Mouse (Mus musculus): ENCODE measurements around the gene Plekhj1. TPM values are rescaled to one million over a fixed set of nuclear protein-coding genes. Genes with fewer than 3 reads are reported as not detected.

Plekhj1 gene
- total RNA-seq, 4 experiments from 2014 or later = 61.4 to 75.8 (median 70.7) TPM

DNA sequence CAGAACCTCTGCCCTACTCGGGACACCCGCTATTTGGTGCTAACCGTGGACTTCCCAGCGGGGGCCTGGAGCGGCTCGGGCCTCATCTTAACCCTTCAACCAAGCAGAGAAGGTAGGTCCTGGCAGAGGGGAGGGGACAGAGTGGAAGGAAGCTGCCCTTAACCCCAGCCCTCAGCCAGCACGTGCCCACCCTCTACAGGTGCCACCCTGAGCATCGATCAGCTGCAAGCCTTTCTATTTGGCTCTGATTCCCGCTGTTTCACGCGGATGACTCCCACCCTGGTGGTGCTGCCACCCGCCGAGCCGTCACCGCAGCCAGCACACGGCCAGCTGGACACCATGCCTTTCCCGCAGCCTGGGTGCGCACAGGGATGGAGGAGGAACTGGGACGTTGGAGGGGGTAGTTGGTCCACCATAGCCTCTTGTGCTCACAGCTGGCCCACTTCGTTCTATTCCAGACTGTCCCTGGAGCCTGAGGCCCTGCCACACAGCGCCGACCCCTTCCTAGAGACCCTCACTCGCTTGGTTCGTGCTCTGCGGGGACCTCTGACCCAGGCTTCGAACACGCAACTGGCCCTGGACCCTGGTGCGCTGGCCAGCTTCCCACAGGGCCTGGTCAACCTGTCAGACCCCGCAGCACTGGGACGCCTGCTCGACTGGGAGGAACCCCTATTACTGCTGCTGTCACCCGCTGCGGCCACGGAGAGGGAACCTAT, 8.1 kb upstream of the Plekhj1 start:
- DNase-seq (ENCODE audit: low spot score in 2 of 2) = no peak

DNA sequence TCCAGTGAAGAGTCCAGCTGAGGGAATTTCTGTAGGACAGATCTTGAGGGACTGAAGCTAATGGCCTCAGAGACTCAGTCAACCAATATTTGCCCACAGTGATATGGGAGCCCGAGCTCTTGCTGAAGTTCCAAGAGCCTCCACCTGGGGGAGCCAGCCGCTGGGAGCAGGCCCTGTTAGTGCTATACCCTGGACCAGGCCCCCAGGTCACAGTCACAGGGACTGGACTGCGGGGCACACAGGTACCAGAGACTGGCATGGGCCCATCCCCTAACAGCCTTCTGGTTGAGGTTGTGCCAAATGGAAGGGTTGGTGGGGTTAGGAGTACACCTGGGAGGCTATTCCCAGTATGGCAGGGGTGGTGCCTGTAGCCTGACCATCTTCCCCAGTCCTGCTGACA, 7.5 kb upstream of the Plekhj1 start:
- DNase-seq (ENCODE audit: low spot score in 2 of 2) = peak in 1 of 2 experiments; percentile 78

DNA sequence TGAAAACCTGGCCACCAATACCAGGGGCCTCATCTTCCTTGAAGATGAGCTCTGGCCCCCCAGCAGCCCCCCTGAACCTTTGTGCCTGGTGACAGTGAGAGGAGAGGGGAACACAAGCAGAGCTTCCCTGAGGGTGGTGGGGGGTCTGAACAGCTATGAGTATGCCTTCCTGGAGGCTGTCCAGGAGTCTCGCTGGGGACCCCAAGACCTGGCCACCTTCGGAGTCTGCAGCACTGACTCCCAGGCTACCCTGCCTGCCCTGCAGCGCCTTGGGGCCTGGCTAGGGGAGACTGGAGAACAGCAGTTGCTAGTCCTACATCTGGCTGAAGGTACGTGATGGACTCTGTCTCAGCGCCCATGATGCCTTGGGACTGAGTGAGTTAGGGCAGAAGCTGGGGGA, 6.9 kb upstream of the Plekhj1 start:
- DNase-seq (ENCODE audit: low spot score in 2 of 2) = no peak

DNA sequence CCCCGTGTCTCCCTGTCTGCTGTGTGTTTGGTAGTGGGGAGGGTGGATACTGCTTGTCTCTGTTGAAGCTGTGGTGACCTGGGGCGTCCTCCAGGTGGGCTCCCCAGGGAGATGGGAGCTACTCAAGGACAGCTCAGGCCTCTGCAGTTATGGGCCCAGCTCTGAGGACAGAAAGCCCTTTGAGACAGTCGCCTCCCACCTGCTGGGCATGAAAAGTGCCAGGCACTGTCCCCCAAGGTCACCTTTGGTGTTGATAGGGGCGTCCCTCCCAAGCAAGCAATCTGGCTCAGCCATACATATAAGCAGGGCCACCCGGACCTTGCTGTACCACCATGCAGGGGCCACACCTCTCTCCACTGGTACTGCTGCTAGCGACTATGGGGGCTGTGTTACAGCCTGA, 6.5 kb upstream of the Plekhj1 start, which contains the start of gene Amh:
Gene Amh, plus strand, starts transcription at position 328 of the 400 bp plus-strand sequence.
- no peak for DNase-seq (ENCODE audit: low spot score in 2 of 2)

DNA sequence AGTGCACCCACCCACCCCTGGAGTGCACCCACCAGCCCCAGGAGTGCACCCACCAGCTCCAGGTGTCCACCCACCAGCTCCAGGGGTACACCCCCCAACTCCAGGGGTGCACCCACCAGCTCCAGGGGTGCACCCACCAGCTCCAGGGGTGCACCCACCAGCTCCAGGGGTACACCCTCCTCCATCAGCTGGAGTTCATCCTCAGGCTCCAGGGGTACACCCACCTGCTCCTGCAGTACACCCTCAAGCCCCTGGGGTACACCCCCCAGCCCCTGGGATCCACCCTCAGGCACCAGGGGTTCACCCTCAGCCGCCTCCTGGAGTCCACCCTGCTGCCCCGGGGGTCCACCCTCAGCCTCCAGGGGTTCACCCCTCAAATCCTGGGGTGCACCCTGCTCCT, 5.9 kb upstream of the Plekhj1 start:
- no peak for DNase-seq (ENCODE audit: low spot score in 2 of 2)

DNA sequence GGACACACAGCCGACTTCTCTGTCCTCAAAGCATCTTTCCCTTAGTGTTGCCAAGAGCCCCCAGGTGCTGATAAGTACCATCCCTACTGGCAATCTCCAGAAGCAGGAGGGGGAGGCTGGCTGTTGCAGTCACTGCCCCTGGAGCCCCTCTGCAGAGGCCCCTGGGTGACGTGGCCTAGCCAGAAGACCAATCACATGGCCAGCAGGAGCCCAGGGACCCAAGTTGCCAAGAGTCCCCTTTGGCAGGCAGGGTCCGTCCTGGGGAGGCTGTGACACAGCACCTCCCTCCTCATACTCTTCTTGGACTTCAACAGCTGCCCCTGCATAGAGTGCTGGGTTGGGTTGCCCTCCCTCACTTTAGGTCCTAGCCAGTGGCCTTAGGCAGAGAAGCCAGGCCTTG, 4.6 kb upstream of the Plekhj1 start:
- no peak for DNase-seq (ENCODE audit: low spot score in 2 of 2)

DNA sequence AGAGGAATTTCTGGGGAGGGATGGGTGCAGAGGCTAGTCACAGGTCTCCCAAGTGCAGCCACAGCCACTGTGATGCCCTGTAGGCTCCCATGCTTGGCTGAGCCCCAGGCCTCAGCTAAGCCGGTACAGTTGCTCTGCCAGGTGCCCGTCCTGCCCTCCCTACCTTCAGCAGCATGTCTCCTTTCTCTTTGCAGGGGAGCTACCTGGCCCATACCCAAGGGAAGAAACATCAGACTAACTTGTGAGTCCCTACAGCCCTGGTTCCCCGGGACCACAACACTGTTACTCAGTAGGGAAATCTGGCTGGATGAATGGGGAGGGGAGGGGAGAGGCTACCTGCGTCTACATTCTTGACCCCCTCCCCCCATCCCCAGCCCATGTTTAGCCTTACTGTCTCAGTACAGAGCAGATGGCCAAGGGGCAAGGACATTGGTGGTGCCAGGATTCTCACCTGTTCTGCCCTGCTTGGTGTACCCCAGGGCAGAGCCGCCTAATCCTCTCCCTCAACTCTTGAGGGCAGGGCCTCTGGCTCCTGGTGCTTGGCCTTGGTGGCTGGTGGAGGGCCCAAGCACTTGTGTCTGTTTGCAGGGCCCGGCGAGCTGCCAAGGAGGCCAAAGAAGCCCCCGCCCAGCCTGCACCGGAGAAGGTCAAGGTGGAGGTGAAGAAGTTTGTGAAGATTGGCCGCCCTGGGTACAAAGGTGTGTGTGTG, 3.9 kb upstream of the Plekhj1 start:
- DNase-seq (ENCODE audit: low spot score in 2 of 2) = no peak

DNA sequence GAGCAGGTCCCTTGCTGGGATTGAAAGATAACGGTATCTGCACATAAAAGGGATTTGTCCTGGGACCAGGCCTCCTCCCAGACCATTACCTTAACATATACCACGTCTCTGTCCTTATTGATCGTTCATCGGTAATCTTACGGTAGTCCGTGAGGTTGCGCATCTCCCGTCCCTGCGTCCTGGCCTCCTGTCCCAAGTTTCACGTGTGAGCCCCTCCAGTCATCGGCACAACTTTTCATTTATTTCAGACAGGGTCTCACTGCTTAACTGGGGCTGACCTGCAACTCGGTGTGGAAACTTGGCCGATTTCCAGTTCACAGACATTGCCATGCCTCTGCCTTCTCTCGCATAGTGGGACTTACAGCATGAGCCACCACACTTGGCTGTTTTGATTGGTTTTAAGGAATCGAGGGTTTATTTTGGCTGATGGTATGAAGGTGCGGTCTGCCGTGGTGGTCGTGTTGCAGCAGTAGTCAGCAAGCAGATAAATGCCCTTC, 692 bp upstream of the Plekhj1 start:
- no peak for DNase-seq (ENCODE audit: low spot score in 2 of 2)

DNA sequence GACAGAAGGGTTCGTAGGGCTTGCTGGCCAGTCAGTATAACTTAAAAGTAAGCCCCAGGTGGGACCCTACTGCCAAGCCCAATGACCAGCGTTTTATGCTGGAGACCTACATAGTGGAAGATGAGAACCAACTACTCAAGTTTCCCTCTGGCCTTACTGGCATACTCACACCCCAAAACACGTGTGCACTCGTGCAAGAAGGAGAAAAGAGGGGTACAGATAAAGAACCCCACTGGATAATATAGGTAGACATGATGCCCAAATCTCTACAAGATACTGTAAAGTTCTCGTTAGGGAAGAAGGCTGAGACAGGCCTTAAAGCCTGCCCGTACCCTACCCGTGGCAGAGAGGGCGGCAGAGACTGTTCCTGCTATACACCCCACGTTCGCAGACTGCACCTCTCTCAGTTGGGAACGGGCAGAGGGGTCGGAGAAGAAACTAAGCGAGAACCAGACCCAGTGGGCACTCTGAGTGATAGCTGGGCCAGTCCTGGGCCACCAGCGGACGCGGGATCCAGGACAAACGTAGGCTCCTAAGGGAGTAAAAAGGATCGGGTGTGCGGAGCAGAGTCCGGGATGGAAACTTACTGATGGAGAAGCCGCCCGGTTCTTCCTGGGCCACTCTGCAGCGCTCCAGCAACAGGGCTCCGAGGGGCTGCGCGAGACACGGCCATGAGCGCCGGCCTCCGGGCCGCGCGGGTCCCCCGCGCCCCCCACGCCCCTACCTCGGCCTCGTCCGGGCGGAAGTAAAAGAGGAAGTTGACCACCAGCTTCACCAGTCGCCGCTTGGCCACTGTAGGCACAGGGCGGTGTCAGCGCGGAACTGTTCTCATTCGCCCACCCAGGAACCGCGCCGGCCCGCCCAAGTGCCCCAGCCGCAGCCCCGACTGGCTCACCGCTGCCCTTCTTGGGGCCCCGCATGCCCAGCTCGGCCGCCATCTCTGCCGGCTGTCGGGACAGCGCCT, 958 bp downstream of the Plekhj1 start:
- peak in 1 of 2 experiments; percentile 69 for DNase-seq (ENCODE audit: low spot score in 2 of 2)

DNA sequence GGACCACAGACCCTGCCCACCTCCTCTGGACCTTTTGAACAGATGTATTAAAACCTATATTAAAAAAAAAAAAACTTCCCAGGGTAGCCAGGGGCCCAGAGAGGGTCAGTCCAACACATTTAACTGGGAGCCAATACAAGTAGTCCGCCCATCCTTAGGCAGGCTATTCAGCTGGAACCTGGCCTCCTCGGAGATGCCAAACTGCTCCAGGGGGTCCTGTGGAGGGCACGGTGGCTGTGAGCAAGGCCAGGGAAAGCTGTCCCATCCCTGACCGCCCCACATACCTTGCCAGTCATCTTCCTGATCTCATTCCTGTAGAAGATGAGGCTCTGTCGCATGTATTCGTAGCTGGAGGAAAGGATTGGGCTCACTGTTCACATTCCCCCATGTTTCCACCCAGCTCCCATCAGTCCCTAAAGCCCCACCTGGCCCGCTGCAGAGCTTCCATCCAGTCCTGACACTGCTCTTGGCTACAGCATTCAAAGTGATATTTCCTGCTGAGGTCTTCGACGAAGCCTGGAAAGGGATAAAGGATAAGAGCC, 2.0 kb downstream of the Plekhj1 start:
- no peak for DNase-seq (ENCODE audit: low spot score in 2 of 2)

DNA sequence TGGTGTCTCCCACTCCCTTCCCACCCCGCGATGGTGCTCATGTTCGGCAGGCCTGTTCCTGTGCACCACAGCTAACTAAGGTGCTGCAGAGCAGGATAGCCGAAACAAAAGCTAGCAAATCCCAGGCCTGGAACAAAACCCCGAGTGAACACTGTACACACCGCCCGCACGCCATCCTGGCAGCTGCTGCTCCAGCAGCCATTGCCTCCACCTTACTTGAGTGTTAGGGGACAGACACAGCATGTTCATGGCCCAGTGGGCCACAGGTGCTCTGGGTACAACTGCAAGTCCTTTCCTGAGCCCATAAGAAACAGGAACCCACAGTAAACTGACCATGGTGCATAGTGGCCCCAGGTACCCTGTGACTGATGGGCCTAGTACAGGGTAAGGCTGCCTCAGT, 3.7 kb downstream of the Plekhj1 start:
- no peak for DNase-seq (ENCODE audit: low spot score in 2 of 2)

DNA sequence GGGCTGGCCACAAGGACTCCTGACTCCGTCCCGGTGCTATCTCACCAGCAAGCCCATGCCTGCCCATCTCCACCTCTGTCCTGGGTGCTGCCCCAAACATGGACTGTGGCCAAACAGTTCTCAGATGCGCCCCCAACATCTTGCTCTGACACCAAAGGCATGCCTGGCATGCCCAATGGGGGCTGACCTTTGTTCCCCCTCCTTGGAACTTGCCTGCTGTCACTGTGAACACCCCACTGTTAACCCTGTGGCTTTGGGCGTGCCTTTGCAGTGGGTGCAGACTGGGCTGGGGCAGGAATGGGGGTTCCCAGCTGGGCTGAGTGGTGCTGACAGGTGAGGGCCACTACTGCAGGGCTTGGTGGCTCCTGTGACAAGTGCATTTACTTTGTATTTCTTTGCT, 4.6 kb downstream of the Plekhj1 start:
- DNase-seq (ENCODE audit: low spot score in 2 of 2) = no peak

DNA sequence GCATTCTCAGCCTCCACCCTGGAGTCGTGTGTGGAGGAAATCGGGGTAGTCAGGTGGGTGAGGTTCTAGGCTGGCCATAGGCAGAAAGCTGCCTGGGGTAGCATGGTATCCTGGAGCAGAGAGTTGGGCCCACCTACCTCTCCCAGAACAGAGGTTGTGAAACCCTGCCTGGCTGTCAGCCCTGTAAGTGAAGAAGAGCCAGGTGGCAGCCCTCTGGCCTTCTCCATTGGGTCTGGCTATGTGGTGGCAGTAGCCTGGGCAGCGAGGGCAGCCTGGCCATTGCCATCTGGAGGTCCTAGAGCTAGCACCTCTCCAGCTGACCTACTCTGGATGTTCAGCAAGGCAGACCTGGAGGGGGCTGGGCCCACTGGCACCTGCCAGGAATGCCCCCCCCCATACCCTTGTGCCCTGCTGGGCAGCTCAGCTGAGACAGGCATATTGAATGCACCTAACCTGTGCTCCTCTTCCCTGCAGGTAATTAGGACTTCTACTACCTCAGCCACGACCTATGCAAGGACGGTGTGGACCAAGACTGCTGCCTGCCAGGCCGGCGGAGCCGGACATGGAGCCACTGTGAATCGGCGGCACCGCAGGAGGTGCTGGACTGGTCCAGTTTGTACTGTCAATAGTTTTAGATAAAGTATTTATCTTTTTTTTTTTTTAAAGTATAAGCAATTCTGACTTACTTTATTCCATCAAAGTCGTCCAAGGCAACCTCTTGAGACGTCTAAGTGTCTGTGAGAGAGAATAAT, 5.2 kb downstream of the Plekhj1 start:
- no peak for DNase-seq (ENCODE audit: low spot score in 2 of 2)

DNA sequence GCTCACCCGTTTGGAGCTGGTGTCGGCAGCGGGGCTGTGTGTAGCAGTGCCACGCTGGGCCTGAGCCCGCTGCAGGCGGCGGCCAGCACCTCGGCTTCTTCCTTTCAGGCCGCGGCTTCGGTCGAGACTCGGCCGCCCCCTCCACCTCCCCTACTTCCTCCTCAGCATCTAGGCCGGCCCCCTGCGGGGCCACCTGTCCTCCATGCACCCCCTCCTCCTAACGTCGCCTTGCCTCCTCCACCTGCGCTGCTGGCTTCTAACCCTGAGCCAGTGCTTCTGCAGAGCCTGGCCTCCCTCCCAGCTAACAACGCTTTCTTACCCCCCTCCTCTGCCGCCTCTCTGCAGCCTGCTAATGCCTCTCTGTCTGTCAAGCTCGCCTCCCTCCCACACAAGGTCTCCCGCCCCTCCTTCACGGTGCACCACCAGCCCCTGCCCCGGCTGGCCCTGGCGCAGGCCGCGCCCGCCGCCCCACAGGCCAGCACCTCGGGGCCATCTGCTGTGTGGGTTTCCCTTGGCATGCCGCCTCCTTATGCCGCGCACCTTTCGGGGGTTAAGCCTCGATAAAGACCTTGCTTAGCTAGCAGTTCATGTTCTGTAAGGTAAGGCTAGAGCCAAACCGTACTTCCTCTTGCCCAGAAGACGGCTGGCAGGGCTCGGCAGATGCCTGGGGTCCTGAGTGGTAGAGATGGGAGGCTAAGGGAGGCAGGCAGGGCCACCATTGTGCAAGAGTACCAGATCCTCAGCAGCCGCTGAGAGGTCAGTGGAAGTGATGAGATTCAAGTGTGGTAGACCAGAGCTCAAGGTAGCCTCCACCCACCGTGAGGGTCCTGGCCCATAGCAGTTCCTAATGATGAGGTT, 6.0 kb downstream of the Plekhj1 start:
- no peak for DNase-seq (ENCODE audit: low spot score in 2 of 2)

DNA sequence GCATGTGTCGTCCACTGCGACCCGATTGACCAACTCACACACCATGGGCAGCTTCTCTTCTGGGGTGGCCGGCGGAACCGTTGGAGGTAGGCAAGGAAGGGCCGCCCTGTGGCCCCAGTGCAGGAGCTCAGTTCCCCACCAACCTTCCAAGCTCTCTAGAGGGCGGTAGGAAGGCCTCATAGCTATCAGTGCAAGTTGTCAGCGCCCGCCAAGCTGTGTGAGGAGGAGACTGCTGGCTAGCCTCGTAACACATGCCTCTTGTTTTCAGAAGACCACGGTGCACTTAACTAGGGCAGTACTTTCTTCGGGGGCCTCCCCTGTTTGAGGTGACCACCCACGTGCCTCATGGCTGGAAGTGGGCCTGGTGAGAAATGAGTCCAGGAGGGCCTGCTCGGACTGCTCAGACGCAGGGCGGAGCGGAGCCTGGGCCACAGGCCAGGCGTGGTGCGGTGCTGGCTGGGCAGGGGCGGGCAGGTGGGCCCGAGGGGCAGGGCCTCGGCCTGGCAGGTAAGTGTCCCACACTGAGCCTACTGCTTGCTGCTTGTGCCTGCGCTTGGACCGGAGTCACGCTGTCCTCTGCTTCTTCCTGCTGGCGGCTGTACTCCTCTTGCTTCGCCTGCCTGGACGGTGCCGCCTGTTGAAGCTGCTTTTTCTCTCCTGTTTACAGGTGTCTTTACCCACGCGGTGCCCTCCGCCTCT, 6.8 kb downstream of the Plekhj1 start:
- no peak for DNase-seq (ENCODE audit: low spot score in 2 of 2)

DNA sequence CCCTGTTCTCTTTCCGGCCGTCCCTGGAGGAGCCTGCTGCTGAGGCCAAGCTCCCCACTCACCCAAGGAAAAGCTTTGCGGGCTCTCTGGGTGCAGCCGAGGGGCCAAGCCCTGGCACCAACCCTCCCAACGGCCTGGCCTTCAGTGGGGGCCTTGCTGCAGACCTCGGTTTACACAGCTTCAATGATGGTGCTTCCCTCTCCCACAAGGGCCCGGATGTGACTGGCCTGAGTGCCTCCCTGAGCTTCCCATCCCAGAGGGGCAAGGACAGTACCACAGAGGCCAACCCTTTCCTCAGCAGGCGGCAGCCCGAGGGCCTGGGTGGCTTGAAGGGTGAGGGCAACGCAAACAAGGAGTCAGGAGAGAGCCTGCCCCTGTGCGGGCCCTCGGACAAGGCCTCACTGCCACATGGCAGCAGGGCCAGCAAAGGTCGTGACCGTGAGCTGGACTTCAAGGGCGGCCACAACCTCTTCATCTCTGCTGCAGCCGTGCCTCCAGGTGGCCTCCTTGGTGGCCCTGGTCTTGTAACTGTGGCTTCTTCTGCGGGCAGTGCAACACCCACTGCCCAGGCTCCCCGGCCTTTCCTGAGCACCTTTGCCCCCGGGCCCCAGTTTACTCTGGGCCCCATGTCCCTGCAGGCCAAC, 7.5 kb downstream of the Plekhj1 start:
- DNase-seq (ENCODE audit: low spot score in 2 of 2) = no peak

DNA sequence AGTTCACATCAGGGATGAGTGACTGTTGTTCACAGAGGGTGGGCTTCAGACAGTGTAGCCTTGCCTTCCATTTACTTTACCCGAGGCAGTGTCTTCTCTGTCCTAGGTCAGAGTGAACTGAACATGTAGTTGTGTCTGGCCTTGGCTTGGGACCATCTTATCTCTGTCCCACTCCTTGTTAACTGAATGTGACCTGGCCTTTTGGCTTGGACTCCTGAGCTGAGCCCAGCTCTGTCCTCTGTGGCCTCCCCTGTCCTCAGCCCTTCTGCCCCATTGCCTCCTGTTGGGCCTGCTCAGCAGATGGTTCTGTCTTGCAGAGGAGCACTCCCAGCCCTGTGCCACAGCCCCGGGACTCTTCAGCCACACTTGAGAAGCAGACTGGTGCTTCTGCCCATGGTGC, 10.9 kb downstream of the Plekhj1 start:
- DNase-seq (ENCODE audit: low spot score in 2 of 2) = no peak

DNA sequence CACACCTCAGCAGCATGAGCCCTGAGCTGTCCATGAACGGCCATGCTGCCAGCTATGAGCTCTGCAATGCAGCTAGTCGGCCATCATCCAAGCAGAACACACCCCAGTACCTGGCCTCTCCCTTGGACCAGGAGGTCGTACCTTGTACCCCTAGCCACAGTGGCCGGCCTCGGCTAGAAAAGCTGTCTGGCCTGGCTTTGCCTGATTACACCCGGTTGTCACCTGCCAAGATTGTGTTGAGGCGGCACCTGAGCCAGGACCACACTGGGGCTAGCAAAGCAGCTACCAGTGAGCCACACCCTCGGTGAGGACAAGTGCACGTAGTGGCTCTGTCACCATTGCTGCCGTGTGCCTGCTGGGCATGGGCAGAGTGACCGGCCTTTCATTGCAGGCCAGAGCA, 12.5 kb downstream of the Plekhj1 start:
- no peak for DNase-seq (ENCODE audit: low spot score in 2 of 2)

DNA sequence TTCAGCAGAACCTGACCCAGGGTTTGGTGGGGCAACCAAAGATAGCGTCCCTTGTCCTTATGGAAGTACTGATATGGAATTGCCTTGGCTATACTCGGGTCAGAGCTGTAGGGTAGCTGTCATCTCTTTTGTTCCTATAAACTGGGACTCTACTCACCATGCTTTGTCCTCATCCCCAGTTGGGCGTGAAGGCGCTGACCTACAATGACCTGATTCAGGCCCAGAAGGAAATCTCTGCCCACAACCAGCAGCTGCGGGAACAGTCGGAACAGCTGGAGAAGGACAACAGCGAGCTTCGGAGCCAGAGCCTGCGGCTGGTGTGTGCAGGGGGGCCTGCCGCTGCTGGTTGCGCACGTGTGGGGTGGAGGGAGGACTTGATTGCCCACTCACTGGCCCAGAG, 13.6 kb downstream of the Plekhj1 start:
- DNase-seq (ENCODE audit: low spot score in 2 of 2) = no peak

Measured in layer of hippocampus, adult 8-10 months (tissue).